Comparison of ENCODE assay signal across 18 mouse cellular contexts in the genomic region with DNA sequence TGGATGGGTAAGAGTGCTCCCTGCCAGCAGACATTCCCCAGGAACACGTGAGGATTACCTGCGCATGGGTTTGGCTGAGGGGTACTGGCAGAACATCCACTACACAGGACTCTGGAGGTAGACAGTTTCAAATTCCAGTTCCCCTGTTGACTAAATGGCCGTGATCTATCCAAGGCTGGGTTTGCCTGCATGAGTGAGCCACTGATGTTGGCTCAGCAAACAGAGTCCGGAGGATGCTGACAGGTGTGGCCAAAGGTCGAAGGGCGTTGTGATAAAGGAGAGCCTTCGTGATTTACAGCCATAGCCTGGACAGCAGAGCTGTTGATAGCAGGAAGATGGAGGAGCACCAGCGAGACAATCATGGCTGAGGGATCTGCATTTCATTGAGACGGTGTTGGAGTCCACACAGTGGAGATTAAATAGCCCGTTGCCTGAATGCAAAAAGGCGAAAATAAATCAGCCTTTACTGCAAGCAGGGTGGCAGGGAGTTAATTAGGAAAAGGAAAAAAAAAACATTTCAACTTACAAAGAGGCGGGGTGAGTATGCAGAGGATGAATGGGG. TPM values are rescaled to one million over a fixed set of nuclear protein-coding genes. Genes with fewer than 3 reads are reported as not detected.
A peak's percentile ranks its signal among the peaks of the same experiment; 100 is the strongest.
DNase-seq lines count a peak whose midpoint lies in the region; ATAC-seq lines count a peak whose summit lies in the region.
"Had no signal": no experiment of that assay in that cellular context is flagged by ENCODE, and none has a peak within 500 bp of the region (broad histone marks: within the 10 kb centered on the region; RNA-seq: fewer than 3 reads in every experiment).

No protein-coding gene starts in this region.

- peak; percentile 88 for ATAC-seq in kidney, embryonic 14.5 days (ENCODE audit: low FRiP score, low TSS enrichment)
- peak; percentile 76 for ATAC-seq in kidney, embryonic 16.5 days (ENCODE audit: low FRiP score, low TSS enrichment)
- ATAC-seq in liver, embryonic 13.5 days (ENCODE audit: low read depth), result peak; percentile 64; the same call in 1 of the 2 replicates
- no peak for ATAC-seq in neural tube, embryonic 15.5 days (ENCODE audit: low FRiP score)
- no peak for ATAC-seq in megakaryocyte-erythroid progenitor cell, adult 5-6 weeks (replicated peaks; ENCODE audit: low FRiP score, low TSS enrichment, poor library complexity, severe bottlenecking)
- ATAC-seq: forebrain, postnatal 0 days; hindbrain, embryonic 16.5 days had no signal

- no peak overlapping the region for H3K27ac ChIP-seq in kidney, embryonic 14.5 days (ENCODE audit: low read depth, low read length)
- H3K27ac ChIP-seq in kidney, embryonic 16.5 days (ENCODE audit: low read length), result no peak overlapping the region
- H3K27ac ChIP-seq in liver, embryonic 13.5 days, result no peak overlapping the region; the same call in 1 of the 2 replicates
- peak overlapping the region; percentile 48 for H3K27ac ChIP-seq in neural tube, embryonic 15.5 days (replicated peaks)
- H3K27ac ChIP-seq: embryonic facial prominence, embryonic 12.5 days; midbrain, embryonic 10.5 days had no signal

- no peak overlapping the region for H3K4me3 ChIP-seq in kidney, embryonic 14.5 days (ENCODE audit: low read length)
- H3K4me3 ChIP-seq in kidney, embryonic 16.5 days (ENCODE audit: low read length), result no peak overlapping the region
- no peak overlapping the region; the same call in 1 of the 2 replicates for H3K4me3 ChIP-seq in liver, embryonic 13.5 days (replicated peaks)
- no peak overlapping the region for H3K4me3 ChIP-seq in neural tube, embryonic 15.5 days (replicated peaks)
- H3K4me3 ChIP-seq: embryonic facial prominence, embryonic 12.5 days; midbrain, embryonic 10.5 days had no signal

- H3K27me3 ChIP-seq in kidney, embryonic 14.5 days (ENCODE audit: control insufficient read depth, insufficient read depth, low read length), result no peaks in the 10 kb centered on the region
- H3K27me3 ChIP-seq in kidney, embryonic 16.5 days (ENCODE audit: insufficient read depth, low read length), result 0 out of 2 replicates have a peak, but pooled peaks cover 3% of the 10 kb centered on the region
- no peaks in the 10 kb centered on the region for H3K27me3 ChIP-seq in liver, embryonic 13.5 days
- no peaks in the 10 kb centered on the region for H3K27me3 ChIP-seq in neural tube, embryonic 15.5 days (replicated peaks)
- H3K27me3 ChIP-seq: embryonic facial prominence, embryonic 12.5 days had no signal

- H3K9me3 ChIP-seq in kidney, embryonic 14.5 days (ENCODE audit: control insufficient read depth, low read length), result peaks cover 3% of the 10 kb centered on the region; the same call in 1 of the 2 replicates
- H3K9me3 ChIP-seq in kidney, embryonic 16.5 days (ENCODE audit: low read length), result peaks cover 9% of the 10 kb centered on the region; the same call in 1 of the 2 replicates
- H3K9me3 ChIP-seq in liver, embryonic 13.5 days (replicated peaks), result no peaks in the 10 kb centered on the region
- 0 out of 2 replicates have a peak, but pooled peaks cover 2% of the 10 kb centered on the region for H3K9me3 ChIP-seq in neural tube, embryonic 15.5 days (replicated peaks)
- H3K9me3 ChIP-seq: embryonic facial prominence, embryonic 12.5 days had no signal

- no peak for DNase-seq in kidney, postnatal 4 days
- no peak for DNase-seq in liver, embryonic 13.5 days
- DNase-seq in layer of hippocampus, adult 18-20 months (ENCODE audit: low spot score in 2 of 2), result no peak
- no peak for DNase-seq in right cerebral cortex, postnatal 36 days (ENCODE audit: low spot score in 2 of 2)
- DNase-seq: adrenal gland, postnatal 10 days; B cell, adult 2 months; cerebellum, adult 11-12 months; forebrain, postnatal 0 days; layer of hippocampus, adult 9-11 months; lung, postnatal 10 days had no signal

- H3K4me2 ChIP-seq in kidney, embryonic 14.5 days (replicated peaks; ENCODE audit: low read depth, low read length), result no peak overlapping the region
- H3K4me2 ChIP-seq in kidney, embryonic 16.5 days (replicated peaks; ENCODE audit: low read depth, low read length), result no peak overlapping the region
- peak overlapping the region; percentile 34 for H3K4me2 ChIP-seq in liver, embryonic 13.5 days
- no peak overlapping the region for H3K4me2 ChIP-seq in neural tube, embryonic 15.5 days
- H3K4me2 ChIP-seq: embryonic facial prominence, embryonic 12.5 days; heart, embryonic 11.5 days had no signal

- WGBS in kidney, embryonic 14.5 days, result 33% methylated on average over 12 of the region's 12 CpGs
- WGBS in kidney, embryonic 16.5 days, result 32% methylated on average over 12 of the region's 12 CpGs
- 65% methylated on average over 12 of the region's 12 CpGs for WGBS in liver, embryonic 13.5 days (ENCODE audit: insufficient replicate concordance)
- WGBS in neural tube, embryonic 15.5 days, result 51% methylated on average over 12 of the region's 12 CpGs

- no peak overlapping the region for H3K9ac ChIP-seq in kidney, embryonic 14.5 days (ENCODE audit: low read depth, low read length)
- H3K9ac ChIP-seq in kidney, embryonic 16.5 days (replicated peaks; ENCODE audit: low read length), result no peak overlapping the region
- H3K9ac ChIP-seq in liver, embryonic 13.5 days, result no peak overlapping the region
- no peak overlapping the region for H3K9ac ChIP-seq in neural tube, embryonic 15.5 days (replicated peaks)
- H3K9ac ChIP-seq: embryonic facial prominence, embryonic 12.5 days; forebrain, postnatal 0 days had no signal

- no peaks in the 10 kb centered on the region for H3K36me3 ChIP-seq in kidney, embryonic 14.5 days (ENCODE audit: control insufficient read depth, insufficient read depth, low read length)
- no peaks in the 10 kb centered on the region for H3K36me3 ChIP-seq in kidney, embryonic 16.5 days (ENCODE audit: insufficient read depth, low read length)
- no peaks in the 10 kb centered on the region for H3K36me3 ChIP-seq in liver, embryonic 13.5 days
- H3K36me3 ChIP-seq in neural tube, embryonic 15.5 days, result no peaks in the 10 kb centered on the region
- H3K36me3 ChIP-seq: embryonic facial prominence, embryonic 12.5 days; midbrain, embryonic 10.5 days had no signal

- H3K4me1 ChIP-seq in kidney, embryonic 14.5 days (ENCODE audit: control insufficient read depth, insufficient read depth, low read length), result 0 out of 2 replicates have a peak, but pooled peaks cover 3% of the 10 kb centered on the region
- peaks cover 11% of the 10 kb centered on the region; the same call in 1 of the 2 replicates for H3K4me1 ChIP-seq in kidney, embryonic 16.5 days (ENCODE audit: insufficient read depth, low read length)
- H3K4me1 ChIP-seq in liver, embryonic 13.5 days (replicated peaks), result peaks cover 22% of the 10 kb centered on the region
- peaks cover 24% of the 10 kb centered on the region for H3K4me1 ChIP-seq in neural tube, embryonic 15.5 days
- H3K4me1 ChIP-seq: embryonic facial prominence, embryonic 12.5 days had no signal

RNA-seq across cellular contexts. Expression of gene Gna12, which starts 22.3 kb away (rescaled TPM):
- 20.4 and 22.1 TPM in 2 replicates for polyA plus RNA-seq in kidney, embryonic 14.5 days (2014; fragmentation: Nextera tagmentation; extraction: Ambion mirVana)
- polyA plus RNA-seq in kidney, embryonic 16.5 days (2015; fragmentation: Nextera tagmentation; extraction: Ambion mirVana), result 9.6 and 10.0 TPM in 2 replicates
- 5.3 and 7.0 TPM in 2 replicates for polyA plus RNA-seq in liver, embryonic 13.5 days (2015; fragmentation: Nextera tagmentation; extraction: Ambion mirVana)
- polyA plus RNA-seq in neural tube, embryonic 15.5 days (2015; fragmentation: Nextera tagmentation; extraction: Ambion mirVana), result 17.7 and 43.8 TPM in 2 replicates
- 54.8 and 74.3 TPM in 2 replicates for total RNA-seq in megakaryocyte-erythroid progenitor cell, adult 5-6 weeks (2014; fragmentation: Nextera tagmentation)
- 27.8 and 37.6 TPM in 2 replicates for total RNA-seq in megakaryocyte-erythroid progenitor cell, adult 5-6 weeks (2017)
- total RNA-seq in layer of hippocampus, adult 18-20 months (2021), result 10 to 100 TPM; 86.2 to 95.6 TPM

Comparison
In these comparisons a context has a peak if more than half of its experiments do, and no peak if none do; other contexts are left out.
1. ATAC-seq: peak in kidney, embryonic 14.5 days (single experiment), kidney, embryonic 16.5 days (single experiment) and liver, embryonic 13.5 days (single experiment); none in neural tube, embryonic 15.5 days (single experiment) and megakaryocyte-erythroid progenitor cell, adult 5-6 weeks (single experiment).